Mouse (Mus musculus) liver, postnatal 0 days (tissue): ENCODE measurements at regions not wholly inside any gene's neighbourhood (a gene's known extent, or its start where the extent isn't known, plus 50 kb on each side); places are given as distances from the start of the nearest gene placed in this dataset.

Experiments used
- CTCF ChIP-seq: sonication (generic); IDR thresholded peaks from 2 replicates; pipeline ENCODE4 v1.5.1; 2016; ENCODE audit warnings: antibody characterized with exemption, low read depth
- EP300 ChIP-seq: IDR thresholded peaks from 2 replicates; pipeline ENCODE4 v1.6.1; 2016; ENCODE audit warnings: antibody characterized with exemption, low read depth, mild to moderate bottlenecking

- TF ChIP-seq CTCF: no peak
- TF ChIP-seq EP300: no peak
Observed at GRCm38 (mm10) chr12:73478641-73479040, 67.6 kb downstream of the Tmem30b start.
